Mouse (Mus musculus) heart, adult 2 months (tissue): ENCODE data around the gene Sept6.

Experiments
- CTCF ChIP-seq: fragments of 200-600 bp; IDR thresholded peaks from 2 replicates; pipeline ENCODE4 v1.8.1; 2022; ENCODE audit warnings: antibody characterized with exemption, mild to moderate bottlenecking, moderate library complexity
- POLR2A ChIP-seq: fragments of 200-500 bp; IDR thresholded peaks from 2 replicates; pipeline ENCODE4 v1.6.1; 2011; ENCODE audit warnings: mild to moderate bottlenecking, low read depth, low read length, control low read depth; ENCODE audit not compliant: insufficient read depth

DNA sequence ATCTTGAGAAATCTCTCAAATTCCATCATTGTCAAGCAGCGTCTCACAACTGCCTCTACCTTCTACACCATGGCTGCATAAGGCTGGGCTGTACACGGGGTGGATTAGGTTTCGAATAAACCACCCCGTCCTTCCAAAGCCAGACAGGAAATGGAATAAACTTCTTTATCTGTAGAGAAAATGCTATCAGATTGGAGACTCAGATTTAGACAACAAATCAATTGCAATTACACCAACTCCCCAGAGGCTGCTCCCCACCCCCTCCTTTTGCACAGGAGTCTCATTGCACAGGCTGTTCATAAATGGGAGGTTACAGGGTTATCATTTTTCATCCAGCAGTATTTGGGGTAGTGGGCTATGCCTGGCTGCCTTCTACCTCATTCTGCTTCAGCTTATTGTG lies 3.7 kb downstream of the Sept6 start:
- TF ChIP-seq CTCF (no peak), POLR2A (no peak)
